Mouse (Mus musculus) gastrocnemius, postnatal 14 days (tissue): ENCODE results near the gene Zbtb39. TPM values are rescaled to one million over a fixed set of nuclear protein-coding genes. Genes with fewer than 3 reads are reported as not detected.

Source experiments
- DNase-seq: peaks from one replicate; pipeline ENCODE4 v3.0.0; 2021; ENCODE audit warnings: mixed read lengths
- intact Hi-C: fragments of 180-260 bp; cut with DNase I; formaldehyde crosslinking; loops from one replicate; pipeline ENCODE4 v1.15.1; 2025; ENCODE audit warnings: low total_unique reads
- total RNA-seq, 2 experiments: library from RNA; stranded (reverse); gene quantifications; 2 replicates each; pipeline ENCODE4 v1.2.3; 2021

The Zbtb39 gene
- total RNA-seq, 2 experiments from 2014 or later: 4.7 to 4.9 TPM

DNA sequence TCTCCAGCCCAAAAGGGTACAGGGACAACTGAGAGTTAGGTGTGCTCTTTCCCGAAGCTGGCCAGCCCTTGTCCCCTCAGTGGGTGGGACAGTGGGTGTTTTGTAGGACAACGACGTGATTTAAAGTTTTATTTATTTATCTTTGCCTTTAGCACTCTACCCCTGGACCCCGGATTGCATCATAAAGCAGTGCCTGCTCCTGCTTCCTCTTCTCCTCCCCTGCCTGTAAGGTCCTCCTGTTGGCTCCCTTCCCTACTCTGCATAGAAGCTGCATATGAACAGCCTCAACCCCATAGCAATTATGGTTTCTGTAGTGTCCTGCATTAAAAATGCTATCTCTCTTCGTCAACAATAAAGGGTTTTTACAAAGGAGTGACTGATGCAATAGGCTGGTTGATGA is 7.9 kb upstream of the Zbtb39 start:
- intact Hi-C loops: loop anchor here (5.0 to 10.0 kb wide), 2 partner anchors 34 to 87 kb away; partner anchors contain the start of gene Stat6

DNA sequence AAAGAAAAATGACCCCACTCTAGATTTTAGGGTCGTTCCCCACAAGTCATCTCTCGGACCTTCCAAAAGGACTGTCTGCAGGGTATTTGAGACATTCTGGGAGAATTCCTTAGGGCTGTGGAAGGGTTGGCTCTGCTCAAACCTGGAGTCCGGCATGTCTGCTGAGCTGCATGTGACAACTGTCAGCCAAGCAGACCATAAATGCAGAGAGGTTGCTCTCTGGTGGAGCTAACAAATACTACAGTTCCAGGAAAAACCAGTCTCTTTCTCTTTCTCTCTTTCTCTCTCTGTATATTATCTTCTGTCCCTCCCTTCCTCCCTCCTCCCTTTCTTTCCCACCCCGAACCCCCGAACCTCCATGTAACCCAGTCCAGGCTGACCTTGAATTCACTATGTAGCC is 4.9 kb upstream of the Zbtb39 start:
- intact Hi-C loops: loop anchor here (5.0 to 10.0 kb wide), 2 partner anchors 37 to 90 kb away; partner anchors contain the start of gene Stat6
- DNase-seq: no peak

More for the DNA sequence above, 7.9 kb upstream of the Zbtb39 start:
- no peak for DNase-seq

DNA sequence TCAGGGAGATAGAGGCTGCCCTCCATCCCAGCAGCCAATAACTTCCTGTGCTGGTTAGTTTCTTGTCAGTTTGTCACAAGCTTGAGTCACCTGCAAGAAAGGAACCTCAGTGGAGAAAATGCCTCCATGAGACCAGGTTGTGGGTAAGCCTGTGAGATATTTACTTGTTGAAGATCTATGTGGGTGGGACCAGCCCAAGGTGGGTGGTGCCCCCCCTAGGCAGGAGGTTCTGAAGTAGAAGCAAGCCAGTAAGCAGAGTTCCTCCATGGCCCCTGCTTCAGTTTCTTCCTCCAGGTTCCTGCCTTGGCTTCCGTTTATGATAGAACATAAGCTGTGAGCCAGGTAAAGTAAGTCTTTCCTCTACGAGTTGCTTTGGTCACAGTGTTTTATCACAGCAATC is 3.1 kb upstream of the Zbtb39 start:
- no peak for DNase-seq
- intact Hi-C loops: loop anchor here (5.0 to 10.0 kb wide), 2 partner anchors 91 to 201 kb away; partner anchors contain the start of gene Stat6

DNA sequence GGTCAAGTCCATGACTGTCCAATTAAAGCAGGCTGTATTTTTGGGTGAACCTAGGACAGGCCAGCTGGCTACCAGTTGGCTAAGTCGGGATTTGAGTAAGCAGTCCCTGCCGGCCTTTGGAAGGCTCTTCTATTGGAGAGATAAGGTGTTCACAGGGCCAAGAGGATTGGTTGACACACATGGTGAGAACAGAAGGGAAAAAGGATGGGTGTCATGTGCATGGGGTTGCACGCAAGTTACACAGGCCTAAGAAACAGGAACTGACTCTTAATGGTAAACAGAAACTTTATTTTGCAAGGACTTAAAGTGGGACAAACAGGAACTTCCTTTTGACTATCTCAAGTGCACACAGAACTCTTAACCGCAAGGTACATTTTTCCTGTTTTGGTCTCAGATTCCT is 2.4 kb upstream of the Zbtb39 start:
- intact Hi-C loops: loop anchor here (5.0 to 10.0 kb wide), 2 partner anchors 92 to 200 kb away; partner anchors contain the start of gene Stat6
- DNase-seq: no peak

DNA sequence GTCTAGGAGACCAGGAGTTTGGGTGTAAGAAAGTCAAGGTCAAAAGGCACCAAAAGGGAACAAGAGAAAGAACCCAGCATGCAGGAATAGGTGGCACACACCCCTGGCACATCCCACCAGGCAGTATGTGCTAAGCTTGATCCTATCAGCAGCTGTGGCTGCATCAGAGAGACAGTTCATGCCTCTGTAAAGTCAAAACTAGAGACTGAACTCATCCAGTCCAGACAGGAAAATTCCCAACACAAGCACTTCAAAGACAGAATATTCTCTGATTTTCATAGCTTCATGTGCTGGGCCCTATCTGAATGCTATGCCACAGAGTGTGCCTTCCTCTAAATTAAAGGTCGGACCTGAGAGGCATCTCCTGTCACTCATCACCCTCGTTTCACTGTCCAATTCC is 1.8 kb upstream of the Zbtb39 start:
- DNase-seq: no peak
- intact Hi-C loops: loop anchor here (5.0 to 10.0 kb wide), 2 partner anchors 93 to 200 kb away; partner anchors contain the start of gene Stat6

DNA sequence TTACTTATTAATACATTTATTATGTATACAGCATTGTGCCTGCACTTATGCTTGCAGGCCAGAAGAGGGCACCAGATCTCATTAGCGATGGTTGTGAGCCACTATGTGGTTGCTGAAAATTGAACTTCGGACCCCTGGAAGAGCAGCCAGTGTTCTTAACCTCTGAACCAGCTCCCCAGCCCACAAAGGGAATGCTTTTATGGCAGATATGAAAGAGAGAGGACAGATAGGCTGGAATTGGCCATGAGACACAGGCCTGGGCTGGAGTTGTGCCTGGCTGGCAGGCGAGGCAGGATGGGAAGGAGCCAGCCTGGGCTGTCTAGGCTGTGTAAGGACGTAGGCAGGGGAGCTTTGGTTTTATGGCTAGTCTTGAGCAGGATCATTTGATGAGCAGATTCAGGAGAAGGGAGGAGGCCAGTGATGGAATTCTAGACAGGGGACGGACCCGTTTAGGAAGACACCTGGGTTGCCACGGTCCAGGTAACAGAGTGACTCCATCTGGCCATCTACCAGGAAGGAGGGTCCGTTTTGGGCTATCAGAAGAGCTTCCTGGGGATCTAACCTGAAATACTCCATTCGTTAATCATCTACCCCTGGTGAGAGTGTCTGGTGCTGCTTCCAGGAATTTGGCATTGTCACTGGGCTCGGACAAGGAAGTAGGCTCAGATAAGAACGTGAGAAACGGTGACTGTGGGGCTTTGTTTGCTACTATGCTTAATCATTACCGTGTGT is 1.0 kb upstream of the Zbtb39 start:
- intact Hi-C loops: loop anchor here (5.0 to 10.0 kb wide), 2 partner anchors 94 to 199 kb away; partner anchors contain the start of gene Stat6
- DNase-seq: no peak

DNA sequence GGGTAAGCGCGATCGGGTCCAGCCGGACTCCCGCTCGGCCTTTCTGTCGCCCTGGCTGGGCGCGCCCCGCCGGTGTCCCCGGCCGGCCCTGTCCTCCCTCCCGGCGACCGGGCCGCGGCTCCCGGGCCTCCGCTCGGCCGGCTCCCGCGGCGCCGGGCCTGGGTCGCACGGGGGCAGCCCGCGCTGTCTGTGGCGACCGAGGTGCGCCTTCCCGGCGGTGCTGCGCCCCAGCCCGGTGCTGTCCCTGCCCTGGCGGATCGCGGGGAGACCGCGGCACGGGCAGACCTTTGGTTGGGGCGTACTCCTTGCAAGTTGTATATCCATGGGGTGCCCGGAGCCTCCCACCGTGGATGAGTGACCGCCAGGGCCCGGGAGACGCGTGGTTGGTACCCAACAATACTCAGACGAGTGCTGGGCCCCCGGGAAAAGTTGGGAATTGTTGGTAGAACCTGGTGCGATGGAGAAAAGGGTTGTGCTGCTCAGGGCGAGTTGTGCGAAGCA is 373 bp downstream of the Zbtb39 start:
- intact Hi-C loops: loop anchor here (5.0 to 10.0 kb wide), 2 partner anchors 95 to 198 kb away; partner anchors contain the start of gene Stat6
- DNase-seq: no peak

DNA sequence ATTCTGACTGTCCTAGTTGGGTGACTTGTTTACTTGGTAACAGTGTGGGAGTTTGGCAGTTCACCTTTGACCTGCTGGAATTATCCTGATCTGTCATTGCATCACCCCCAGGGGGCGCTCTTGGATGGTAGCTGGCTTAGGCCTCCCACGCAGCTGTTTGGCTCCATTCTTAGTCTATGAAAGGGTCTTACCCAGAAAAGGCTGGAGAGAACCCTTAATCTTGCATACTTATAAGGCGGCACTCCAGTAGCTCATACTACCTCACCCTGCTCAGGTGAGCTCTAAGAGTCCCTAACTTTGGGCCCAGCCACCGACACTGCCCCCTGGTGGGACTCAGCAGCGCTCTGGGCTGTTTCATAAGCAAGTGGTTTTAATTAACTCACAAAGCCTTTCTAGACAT is 5.3 kb downstream of the Zbtb39 start:
- intact Hi-C loops: loop anchor here (5.0 kb wide), 1 partner anchor 188 kb away; no protein-coding TSS in a partner anchor
- DNase-seq: peak; percentile 42

DNA sequence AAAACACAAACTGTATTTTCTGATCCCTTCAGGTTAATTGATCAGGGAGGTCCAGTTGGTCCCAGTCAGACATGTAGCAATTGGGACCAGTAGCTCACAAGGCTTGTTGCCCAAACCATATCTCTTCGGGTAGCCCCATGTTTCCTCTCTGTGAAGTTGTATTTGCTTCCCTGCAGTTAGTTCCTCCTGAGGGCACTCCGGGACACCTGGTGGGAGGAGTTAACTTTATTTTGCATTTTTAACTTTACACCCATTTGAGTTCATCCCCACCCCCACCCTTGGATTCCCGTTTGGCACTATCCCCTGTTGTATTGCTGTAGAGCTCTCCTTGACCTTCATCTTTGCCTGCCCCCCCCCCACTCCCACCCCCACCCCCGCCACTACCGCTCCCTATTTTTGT is 6.5 kb downstream of the Zbtb39 start:
- DNase-seq: no peak
- intact Hi-C loops: loop anchor here (5.0 kb wide), 1 partner anchor 186 kb away; no protein-coding TSS in a partner anchor

DNA sequence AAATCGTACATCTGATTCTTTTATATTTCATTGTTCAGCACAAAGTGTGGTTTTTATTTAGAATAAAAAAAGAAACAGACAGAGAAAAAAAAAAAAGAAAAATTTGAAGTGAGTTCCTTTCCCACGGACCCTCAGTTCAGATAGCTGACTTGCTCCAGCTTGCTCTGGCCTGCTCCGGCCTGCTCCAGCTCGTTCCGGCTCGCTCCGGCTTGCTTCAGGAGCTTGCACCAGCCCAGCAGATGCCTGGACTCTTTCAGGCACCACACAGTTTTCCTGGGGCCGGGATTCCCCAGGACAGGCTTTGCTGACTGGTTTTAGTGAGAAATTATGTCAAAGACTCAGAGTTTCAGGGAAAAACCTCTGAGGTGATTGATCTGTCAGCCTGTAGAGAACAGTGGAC is 7.9 kb downstream of the Zbtb39 start:
- intact Hi-C loops: loop anchor here (5.0 kb wide), 1 partner anchor 185 kb away; no protein-coding TSS in a partner anchor
- no peak for DNase-seq

DNA sequence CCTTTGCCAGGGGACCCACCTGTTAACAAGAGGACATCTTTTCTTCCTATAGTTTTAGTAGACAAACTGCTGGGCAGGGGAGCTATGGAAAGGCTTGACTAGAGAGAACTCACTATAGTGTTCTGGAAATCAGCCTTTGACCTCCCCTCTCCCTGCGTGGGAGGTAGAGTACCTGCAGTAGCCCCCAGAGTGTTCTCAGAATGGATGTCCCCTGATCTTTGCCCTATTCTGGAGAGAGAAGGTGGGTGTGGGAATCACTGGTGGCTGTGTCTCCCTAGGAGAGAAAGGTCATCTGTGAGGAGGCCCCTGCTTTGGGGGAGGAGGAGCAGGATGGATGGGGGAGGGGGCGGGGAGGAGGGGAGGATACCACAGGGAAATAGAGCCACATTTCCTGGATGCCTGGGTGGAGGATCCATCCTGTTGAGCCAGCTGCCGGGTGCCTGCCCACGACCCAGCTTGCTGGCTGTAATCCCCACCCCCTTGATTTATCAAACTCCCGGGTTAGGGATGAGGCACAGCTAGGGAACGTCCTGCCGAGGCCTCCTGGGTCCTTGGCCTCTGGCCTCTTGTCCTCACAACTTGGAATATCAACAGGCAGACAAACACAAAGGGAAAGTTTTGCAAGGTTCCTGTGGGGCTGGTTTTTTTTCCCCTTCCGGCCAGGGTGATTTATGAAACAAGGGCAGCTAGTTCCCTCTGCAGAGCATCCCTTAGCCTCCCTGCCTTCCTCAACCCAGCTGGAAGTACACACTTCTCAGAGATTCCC is 9.7 kb downstream of the Zbtb39 start:
- intact Hi-C loops: loop anchor here (5.0 kb wide), 1 partner anchor 183 kb away; no protein-coding TSS in a partner anchor
- no peak for DNase-seq

DNA sequence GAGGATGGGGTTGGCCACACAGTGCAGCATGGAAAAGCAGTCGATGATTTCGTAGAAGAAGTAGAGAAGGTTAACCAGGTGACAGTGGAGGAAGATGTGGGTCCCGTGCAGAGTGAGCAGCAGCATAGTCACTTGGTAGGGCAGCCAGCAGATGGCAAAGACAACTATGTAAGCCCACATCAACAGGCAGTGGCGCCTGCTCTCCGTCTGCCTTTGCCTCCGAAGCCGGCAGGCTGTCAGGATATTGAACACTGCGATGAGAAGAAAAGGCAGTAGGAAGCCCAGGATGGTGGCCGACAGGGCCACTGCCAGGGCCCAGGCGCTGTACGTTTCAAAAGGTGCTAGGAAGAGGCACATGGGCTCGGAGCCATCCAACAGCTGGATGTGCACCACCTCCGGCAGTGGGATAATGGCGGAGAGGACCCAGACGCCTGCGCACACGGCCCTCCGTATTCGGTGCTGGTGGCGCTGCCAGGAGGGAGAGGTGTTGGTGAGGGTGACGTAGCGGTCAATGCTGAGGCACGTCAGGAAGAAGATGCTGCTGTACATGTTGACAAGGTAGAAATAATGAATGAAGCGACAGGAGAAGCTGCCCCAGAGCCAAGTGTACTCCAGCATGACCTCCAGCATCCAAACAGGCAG is 10.9 kb downstream of the Zbtb39 start:
- intact Hi-C loops: no loop called here
- DNase-seq: no peak

DNA sequence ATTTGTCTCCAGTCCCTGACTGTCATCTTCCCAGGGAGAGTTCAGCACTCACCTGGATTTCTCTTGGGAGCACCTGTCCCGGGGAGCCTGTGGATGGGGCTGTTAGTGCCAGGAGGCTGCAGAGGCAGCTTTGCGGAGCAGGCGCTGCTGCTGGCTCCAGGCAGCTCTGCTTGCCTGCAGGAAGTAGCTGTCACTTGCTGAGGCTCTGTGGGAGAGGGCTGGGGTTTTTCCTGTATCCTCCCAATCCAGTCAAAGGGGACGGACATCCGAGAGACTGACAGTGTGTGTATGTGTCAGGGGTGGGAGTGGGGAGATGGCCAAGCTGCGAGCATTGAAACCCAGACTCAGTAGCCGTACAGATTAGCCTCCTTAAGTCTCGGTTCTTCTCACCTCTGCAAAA is 12.2 kb downstream of the Zbtb39 start, which contains the start of gene Gpr182:
Gene Gpr182 (minus strand): TSS at position 185 of the 400 bp plus-strand sequence.
- no peak for DNase-seq
- intact Hi-C loops: no loop called here

DNA sequence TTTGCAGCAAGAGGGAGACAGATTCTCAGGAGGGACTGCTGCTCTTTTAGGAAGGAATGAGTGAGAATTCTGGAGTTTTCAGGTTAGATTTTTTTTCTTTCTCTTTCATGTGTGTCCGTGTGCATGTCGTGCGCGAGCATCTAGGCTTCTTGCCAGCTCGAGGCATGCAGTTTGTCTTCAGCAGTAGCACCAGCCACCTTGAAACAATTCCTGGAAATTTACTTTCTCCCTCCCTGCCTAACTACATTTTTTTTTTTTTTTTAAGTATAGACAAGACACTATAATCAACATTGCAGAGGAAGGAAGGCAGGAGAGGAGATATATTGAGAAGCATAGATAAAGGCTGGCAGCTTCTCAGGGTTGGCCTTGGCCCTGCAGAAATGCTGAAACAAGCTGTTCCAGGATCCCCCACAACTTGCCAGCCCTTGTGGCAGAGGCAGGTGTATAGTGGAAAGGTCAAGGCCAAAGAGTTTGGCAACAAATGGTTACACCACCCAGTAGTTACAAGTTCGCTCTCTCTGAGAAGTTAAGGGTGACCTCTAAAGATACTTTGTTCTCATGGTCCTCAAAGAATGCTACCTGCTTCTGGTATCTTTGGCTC is 15.3 kb downstream of the Zbtb39 start:
- intact Hi-C loops: no loop called here

DNA sequence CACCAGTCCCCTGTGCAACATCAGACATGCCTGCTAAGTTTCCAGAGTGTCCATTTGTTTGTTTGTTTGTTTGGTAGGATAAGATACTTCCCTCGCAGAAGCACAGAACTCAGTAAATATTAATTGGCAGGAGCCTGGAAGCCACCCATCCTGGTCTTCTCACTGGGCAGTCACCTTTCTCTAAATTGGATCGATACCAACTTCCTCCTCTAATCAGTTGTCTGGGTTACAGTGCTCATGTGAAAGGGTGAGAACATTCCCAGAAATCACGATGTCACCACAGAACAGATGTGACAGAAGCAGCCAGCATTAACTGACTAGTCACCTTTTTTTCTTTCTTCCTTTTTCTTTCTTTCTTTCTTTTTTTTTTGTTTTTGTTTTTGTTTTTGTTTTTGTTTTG is 15.9 kb downstream of the Zbtb39 start:
- intact Hi-C loops: no loop called here
- no peak for DNase-seq

More for the DNA sequence above, 15.3 kb downstream of the Zbtb39 start:
- no peak for DNase-seq

DNA sequence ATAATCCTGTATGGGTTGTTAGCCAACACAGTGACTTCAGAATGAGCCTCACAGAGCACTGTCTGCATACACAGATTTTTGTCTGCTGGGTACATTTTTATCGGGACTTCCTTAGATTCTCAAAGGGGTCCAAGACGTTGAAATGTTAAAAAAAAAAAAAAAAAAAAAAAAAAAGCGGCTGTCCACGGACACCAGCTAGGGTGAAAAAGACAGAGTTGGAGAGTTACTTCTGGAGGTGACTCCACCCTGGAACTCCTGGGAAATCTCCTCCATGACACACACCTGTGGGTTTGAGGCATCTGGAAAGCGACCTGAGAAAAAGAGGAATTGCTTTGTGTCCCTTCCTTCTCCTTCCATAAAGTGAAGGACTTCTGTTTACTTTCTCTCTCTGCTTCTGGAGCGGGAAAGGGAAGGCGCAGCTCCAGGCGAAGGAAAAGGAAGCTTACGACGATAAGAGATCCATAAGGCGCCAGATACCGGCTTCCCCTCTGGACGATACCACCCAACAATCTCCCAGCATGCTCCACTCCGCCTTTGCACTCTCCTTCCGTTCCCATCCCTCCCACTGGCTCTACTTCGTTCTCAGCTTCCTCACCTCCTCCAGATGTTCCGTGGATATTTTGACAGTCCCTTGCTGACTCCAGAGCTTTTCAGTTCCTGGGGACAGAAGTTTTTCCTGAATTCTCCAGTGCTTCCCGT is 16.6 kb downstream of the Zbtb39 start:
- no peak for DNase-seq
- intact Hi-C loops: no loop called here

DNA sequence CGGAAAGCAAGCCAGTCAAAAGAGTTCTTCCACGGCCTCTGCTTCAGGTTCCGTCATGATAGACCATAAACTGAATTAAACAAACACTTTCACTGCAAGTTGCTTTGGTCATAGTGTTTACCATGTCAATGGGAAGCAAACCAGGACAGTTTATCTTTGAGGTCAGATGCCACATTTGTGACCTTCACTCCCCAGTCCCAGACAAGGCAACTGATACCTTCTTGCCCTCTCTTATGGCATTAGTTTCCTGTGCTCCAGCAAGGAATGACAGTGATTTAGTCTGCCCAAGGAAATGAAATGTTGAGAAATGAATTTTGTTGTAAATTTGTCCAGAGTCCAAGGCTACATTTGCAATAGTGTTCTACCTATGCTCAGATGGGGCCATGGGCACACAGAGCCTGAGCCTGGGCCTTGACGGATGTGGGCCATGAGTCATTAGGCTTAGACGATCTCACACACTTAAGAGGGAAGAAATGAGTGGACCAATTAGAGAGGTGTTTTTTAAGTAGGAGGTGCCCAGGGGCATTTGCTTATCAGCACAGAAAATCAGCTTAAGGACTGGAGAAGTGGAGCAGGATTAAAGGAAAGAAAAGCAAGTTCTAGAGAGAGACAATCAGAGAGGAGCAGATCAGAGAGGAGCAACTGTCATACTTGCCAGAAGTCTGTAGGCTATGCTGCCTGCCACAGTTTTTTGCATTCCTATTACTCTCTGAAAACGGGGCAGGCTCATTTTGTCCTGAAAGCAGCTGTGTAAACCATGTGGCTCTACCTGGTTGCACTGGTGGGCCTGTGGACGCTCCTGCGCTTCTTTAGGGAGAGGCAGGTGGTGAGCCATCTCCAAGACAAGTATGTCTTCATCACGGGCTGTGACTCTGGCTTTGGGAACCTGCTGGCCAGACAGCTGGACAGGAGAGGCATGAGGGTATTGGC is 20.1 kb downstream of the Zbtb39 start, which contains the start of the genes Rdh1 and Rdh16f1:
Gene Rdh1 (plus strand): TSS at position 541 of the 930 bp plus-strand sequence.
Gene Rdh16f1 (plus strand): TSS at position 607 of the 930 bp plus-strand sequence.
- intact Hi-C loops: no loop called here
- DNase-seq: no peak
